Mouse (Mus musculus): ENCODE results near the gene Slc24a3. TPM values are rescaled to one million over a fixed set of nuclear protein-coding genes. Genes with fewer than 3 reads are reported as not detected.

The Slc24a3 gene
- total and polyA plus RNA-seq, 3 experiments, result not detected

DNA sequence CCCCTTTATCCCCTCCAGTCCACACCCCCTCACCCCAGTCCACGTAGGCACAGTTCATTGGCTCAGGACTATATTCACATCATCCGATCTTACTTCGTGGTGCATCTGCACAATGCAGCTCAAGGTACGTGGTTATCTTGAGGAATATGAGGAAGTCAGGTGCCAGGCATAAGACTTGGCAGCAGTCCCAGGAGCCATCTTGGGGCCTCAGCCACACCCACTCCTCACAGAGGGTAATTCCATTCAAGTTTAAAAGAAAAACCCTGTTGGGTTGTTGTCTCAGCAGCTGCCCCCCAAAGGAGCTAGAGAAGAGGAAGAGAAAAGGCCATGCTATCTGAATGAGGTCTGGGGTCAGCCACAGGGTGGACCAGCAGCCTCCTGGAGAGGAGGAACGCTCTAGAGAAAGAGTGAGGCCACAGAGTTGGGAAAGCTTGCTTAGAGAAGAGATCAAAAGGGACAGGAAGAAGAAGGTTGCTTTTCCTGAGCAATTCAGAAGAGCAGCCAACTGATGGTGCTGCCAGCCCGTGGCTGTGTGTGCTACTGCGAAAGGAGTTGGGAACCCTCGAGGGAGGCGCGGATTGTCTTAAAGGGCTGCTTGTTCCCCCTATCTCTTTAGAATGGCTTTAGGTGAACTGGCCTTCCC lies 523.9 kb downstream of the Slc24a3 start:
- no peaks in the 10 kb centered on the region for H3K36me3 ChIP-seq (ENCODE audit: control insufficient read depth in 1 of 2, insufficient read depth in 2 of 2, low read length in 2 of 2)
- no peaks in the 10 kb centered on the region for H3K9me3 ChIP-seq (replicated peaks; ENCODE audit: insufficient read depth, low read length)
- no peaks in the 10 kb centered on the region for H3K4me1 ChIP-seq (ENCODE audit: control insufficient read depth in 1 of 2, insufficient read depth in 2 of 2, low read length in 2 of 2)
- TF ChIP-seq POLR2A (IDR thresholded peaks at IDR 0.05; ENCODE audit: control insufficient read depth in 1 of 2, insufficient read depth in 1 of 2, low read depth in 1 of 2, low read length in 2 of 2, poor library complexity in 1 of 2), result no peak
- TF ChIP-seq GABPA (IDR thresholded peaks at IDR 0.05; ENCODE audit: low read depth, low read length), result no peak
- TF ChIP-seq ZNF384 (IDR thresholded peaks at IDR 0.05; ENCODE audit: low read depth, low read length), result no peak
- no peak for TF ChIP-seq ELF1 (IDR thresholded peaks at IDR 0.05; ENCODE audit: low read depth, low read length)
- TF ChIP-seq HCFC1 (IDR thresholded peaks at IDR 0.05; ENCODE audit: low read depth, low read length), result no peak
- no peak for TF ChIP-seq NRF1 (IDR thresholded peaks at IDR 0.05; ENCODE audit: insufficient read depth, low read depth, low read length, poor library complexity, severe bottlenecking)
- TF ChIP-seq POLR2AphosphoS2 (IDR thresholded peaks at IDR 0.05; ENCODE audit: low read length), result no peak
- no peak for TF ChIP-seq MEF2A (IDR thresholded peaks at IDR 0.05; ENCODE audit: extremely low read depth, insufficient replicate concordance, low read depth, low read length, poor library complexity, severe bottlenecking)
- TF ChIP-seq ZMIZ1 (IDR thresholded peaks at IDR 0.05; ENCODE audit: low read depth, low read length), result no peak
- no peak overlapping the region for H3K9ac ChIP-seq (ENCODE audit: control insufficient read depth, low read depth, low read length, poor library complexity, severe bottlenecking)
- DNase-seq (ENCODE audit: low read depth, low spot score), result no peak
- H3K27ac ChIP-seq (ENCODE audit: control insufficient read depth, low read depth, low read length), result no peak overlapping the region
- H3K79me2 ChIP-seq (ENCODE audit: control insufficient read depth, insufficient read depth, low read length, poor library complexity), result no peaks in the 10 kb centered on the region
- no peaks in the 10 kb centered on the region for H3K27me3 ChIP-seq (ENCODE audit: control insufficient read depth in 1 of 2, insufficient read depth in 2 of 2, low read length in 2 of 2)
- no peak overlapping the region for H3K4me3 ChIP-seq (ENCODE audit: control insufficient read depth in 1 of 2, insufficient read depth in 1 of 2, low read depth in 2 of 2, low read length in 2 of 2)
